Mouse (Mus musculus) naive thymus-derived CD4-positive, alpha-beta T cell, adult 2 months (primary cell): ENCODE measurements around the gene Ifne.
A peak's percentile ranks its signal among the peaks of the same experiment; 100 is the strongest.

Source experiments
- DNase-seq: peaks from one replicate; pipeline ENCODE4 v3.0.0-alpha.2; 2011; ENCODE audit warnings: low read depth

Ifne gene

GRCm38 (mm10) chr4:88880101-88880500 is at the start of gene Ifne:
Gene Ifne, minus strand, starts transcription at chr4:88880201.
- DNase-seq = no peak

GRCm38 (mm10) chr4:88928341-88929102 is 48.5 kb upstream of the Ifne start:
- no peak for DNase-seq

DNA sequence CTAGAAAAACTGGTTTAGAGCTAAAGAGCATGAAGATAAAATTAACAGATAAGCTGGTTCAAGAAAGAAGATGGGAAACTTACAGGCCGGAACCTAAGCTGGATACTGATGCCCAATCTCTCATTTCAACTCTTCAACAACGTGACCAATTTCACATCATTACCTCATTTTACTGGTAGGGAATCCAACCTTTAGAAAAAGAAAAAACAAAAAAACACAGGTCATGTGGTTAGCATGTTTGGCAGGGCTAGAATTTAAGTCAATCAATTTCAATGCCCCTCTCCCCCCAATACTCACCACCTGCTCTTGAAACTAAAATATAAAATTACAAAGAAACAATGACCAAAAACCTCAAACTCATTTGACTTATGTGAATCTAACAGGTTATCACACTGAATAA is 47.8 kb upstream of the Ifne start:
- DNase-seq = no peak

DNA sequence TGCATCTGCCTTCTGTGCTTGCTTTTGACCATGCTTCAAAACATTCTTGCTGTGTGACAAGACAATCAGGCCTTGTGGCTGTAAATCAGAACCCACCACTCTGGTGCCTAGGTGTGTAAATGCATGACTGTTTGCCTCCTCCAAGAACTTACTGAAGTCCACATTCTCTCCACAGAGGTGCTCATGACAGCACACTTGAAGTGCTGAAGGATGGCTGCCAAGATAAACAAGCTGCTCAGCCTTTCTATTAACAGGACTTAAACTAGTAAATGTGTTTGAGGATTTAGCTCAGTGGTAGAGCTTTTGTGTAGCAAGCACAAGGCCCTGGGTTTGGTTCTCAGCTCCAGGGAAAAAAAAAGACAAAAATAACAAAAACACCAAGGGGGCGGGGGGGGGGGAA is 46.6 kb upstream of the Ifne start:
- no peak for DNase-seq

DNA sequence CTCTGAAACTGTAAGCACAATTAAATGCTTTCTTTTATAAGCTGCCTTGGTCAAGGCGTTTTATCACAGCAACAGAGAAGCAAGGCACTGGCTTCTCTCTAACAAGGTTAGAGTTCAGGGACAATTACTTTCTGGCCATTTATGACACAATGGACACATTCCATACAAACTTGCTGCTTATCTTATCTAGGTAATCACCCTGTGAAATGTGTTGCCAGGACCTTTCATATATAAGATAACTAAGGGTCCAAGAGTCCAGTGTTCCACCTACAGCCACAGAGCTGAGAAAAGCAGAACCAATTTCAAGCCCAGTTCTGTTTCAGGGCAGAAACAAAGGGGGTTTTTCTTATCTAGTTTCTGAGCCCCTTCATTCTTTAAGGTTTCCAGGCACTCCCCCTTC is 46.1 kb upstream of the Ifne start:
- no peak for DNase-seq

GRCm38 (mm10) chr4:88925456-88925855 is 45.5 kb upstream of the Ifne start:
- DNase-seq = no peak

GRCm38 (mm10) chr4:88921280-88921679 is 41.3 kb upstream of the Ifne start:
- no peak for DNase-seq

- no peak for DNase-seq
These were observed 37.9 kb upstream of the Ifne start for GRCm38 (mm10) chr4:88917770-88918460.

DNA sequence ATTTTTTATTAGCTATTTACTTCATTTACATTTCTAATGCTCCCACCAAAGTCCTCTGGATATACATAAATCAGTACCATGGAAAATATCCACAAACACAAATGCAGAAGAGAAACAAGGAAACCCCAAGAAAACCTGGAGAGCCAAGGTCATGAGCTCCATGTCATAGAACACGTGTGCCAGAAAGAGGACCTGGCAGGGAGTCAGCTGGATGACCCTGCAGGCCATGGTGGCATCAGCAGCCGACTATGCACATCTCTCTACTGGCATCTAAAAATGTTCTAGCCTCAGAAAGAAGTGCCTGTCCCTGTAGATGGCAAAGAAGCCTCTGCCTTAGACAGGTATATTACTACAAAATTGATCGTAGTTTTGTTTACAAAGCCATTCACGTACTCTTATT is 36.3 kb upstream of the Ifne start:
- no peak for DNase-seq

DNA sequence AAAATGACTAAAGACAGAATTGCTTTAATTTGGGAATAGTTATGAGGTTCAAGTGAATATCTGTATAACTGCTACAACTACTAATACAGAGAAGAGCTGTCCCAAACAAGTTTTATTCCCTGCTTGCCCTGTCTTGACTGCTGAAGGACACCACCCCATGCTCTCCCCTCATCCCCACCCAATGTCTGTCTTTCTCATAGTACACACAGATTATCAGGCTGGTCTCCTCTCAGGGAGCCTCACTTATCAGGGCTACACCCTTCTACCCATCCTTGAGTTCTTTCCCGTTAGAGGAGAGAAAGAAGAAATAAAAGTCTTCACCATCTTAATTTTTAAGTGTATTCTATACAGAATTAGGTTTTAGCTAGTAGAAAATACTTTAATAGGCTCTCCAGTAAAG is 34.0 kb upstream of the Ifne start:
- no peak for DNase-seq

- DNase-seq = no peak
These were observed 32.9 kb upstream of the Ifne start for GRCm38 (mm10) chr4:88912882-88913281.

GRCm38 (mm10) chr4:88912187-88912586 is 32.2 kb upstream of the Ifne start:
- DNase-seq = no peak

DNA sequence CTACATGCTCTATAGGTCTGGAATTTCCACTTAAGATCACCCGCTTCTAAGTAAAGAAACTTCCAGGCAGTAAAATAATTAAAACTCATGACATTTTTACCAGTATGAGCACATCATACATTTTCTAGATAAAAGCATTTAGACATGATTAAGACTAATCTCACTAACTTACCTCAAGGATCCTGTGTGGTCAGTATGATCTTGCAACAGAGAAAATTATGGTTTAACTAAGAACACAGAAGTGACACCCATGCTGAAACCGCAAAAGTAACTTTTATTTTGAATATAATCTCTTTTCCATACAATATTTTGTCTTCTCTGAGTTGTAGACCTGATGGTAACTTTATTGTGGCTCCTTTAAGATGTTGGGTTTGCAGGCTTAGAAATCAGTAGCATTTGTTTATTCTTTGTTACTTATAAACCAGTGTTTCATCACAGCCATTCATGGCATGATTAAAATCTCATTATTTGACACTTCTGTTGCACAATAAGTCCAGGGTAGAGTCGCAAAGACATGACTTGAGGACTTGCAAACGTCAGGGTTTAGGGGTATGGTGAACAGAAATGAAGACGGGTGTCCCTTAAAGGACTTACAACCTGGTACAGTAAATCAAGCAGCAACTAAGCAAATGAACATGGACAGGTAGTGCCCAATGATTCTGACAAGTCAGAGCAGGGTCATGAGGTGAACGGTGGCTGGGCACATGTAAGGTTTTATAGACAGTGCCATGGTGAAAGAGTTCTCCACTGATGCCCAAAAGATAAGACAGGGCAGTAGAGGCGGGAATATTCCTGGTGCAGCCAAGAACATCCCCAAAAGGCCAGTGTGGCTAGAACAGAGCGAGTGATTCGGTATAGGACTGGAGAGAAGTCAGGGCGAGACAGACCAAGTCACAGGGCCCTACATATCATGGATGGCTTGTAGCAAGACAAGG is 29.9 kb upstream of the Ifne start:
- DNase-seq = no peak

DNA sequence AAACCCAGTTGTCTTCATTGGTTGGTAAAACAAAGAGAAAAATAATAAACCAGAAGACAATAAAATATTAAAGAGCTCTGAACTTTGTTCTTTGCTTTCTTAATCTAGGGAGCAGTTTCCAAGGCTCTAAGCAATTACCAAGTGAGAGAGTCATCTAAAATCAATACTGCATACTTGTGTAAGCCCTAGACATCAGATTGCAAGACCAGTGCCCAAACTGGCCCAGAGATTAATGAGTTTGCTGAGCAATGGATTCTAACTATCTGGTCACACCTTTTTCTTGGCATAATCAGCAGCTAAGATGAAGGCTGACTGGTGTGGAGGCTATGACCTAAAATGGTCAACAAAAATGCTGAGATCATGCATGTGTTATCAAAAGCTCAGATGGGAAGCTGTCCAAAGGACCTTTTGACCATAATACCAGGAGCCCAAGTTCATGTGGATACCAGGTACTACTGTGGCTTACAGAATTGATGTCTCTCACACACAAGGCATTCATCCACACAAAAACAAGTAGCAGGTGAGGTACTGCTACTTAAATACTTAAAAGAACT is 13.3 kb upstream of the Ifne start:
- DNase-seq = no peak

DNA sequence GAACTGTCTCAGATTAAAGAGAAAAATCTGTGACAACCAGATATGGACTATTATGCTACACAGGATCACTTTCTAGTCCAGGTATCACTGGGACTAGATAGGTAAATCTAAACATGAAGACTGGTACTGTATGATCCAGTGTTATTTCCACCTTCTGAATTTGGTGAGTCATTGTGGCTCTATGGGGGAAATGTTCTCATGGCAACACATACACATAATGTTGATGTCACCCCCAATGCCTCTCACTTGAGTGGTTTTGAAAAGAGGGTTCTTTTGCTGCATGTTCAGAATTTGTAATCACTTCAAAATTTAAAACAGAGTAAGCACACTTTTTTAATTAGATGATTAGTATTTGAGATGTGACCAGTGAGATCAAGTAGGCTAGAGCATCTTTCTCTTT is 8.2 kb upstream of the Ifne start:
- DNase-seq = no peak

GRCm38 (mm10) chr4:88878772-88879171 is 1.2 kb downstream of the Ifne start:
- no peak for DNase-seq

- no peak for DNase-seq
These were observed 1.8 kb downstream of the Ifne start for GRCm38 (mm10) chr4:88878246-88878645.

GRCm38 (mm10) chr4:88876520-88876919 is 3.5 kb downstream of the Ifne start:
- no peak for DNase-seq

GRCm38 (mm10) chr4:88875435-88876095 is 4.4 kb downstream of the Ifne start:
- DNase-seq = no peak

DNA sequence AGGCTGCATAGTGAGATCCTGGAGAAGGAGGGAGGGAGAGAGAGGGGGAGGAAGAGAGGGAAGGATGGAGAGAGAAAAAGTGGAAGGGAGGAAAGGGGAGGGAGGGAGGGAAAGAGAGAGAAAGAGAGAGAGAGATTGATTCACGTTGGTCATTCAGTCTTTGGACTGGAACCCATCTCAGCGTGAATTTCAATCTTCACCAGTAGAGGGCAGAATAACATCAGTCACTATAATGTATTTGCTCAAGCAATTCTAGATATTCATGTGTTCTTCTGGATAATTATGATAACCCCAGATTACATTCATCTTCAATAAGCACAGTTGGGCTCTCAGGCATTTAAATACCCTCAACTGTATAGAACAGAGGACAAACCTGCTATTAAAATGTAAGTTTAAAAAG is 7.3 kb downstream of the Ifne start:
- peak; percentile 76 for DNase-seq
